Mouse (Mus musculus) thymus, adult 2 months (tissue): ENCODE data around the gene Xpr1.

ENCODE experiments used
- CTCF ChIP-seq: fragments of 200-500 bp; IDR thresholded peaks from 2 replicates; pipeline ENCODE4 v1.5.1; 2012; ENCODE audit warnings: mild to moderate bottlenecking, control low read depth, low read length, moderate library complexity, borderline replicate concordance; ENCODE audit not compliant: control insufficient read depth, poor library complexity, insufficient read depth; ENCODE audit errors: extremely low read depth
- POLR2A ChIP-seq: fragments of 200-500 bp; IDR thresholded peaks from 2 replicates; pipeline ENCODE4 v1.6.1; 2012; ENCODE audit warnings: mild to moderate bottlenecking, low read length, control low read depth, moderate library complexity; ENCODE audit not compliant: control insufficient read depth, poor library complexity, insufficient read depth; ENCODE audit errors: extremely low read depth

- TF ChIP-seq POLR2A: no peak
- TF ChIP-seq CTCF: no peak
These were observed 183.8 kb downstream of the Xpr1 start for GRCm38 (mm10) chr1:155233378-155233777.
